Mouse (Mus musculus): ENCODE results near the gene Emc7.

Gene Emc7

GRCm38 (mm10) chr2:112520526-112521482 is 66.0 kb downstream of the Emc7 start:
- DNase-seq (ENCODE audit: low spot score) = no peak

Measured in spleen, adult 12 weeks (tissue).